Mouse (Mus musculus): ENCODE data around the gene Olfr1271. TPM values are rescaled to one million over a fixed set of nuclear protein-coding genes. Genes with fewer than 3 reads are reported as not detected.
"Not testable (repeated sequence)": the region's sequence is repeated elsewhere in the genome, so short reads cannot be mapped to it uniquely, and the experiment has no call there.

Gene Olfr1271
- under 0.01 TPM in 2 replicates for total RNA-seq (2017)

DNA sequence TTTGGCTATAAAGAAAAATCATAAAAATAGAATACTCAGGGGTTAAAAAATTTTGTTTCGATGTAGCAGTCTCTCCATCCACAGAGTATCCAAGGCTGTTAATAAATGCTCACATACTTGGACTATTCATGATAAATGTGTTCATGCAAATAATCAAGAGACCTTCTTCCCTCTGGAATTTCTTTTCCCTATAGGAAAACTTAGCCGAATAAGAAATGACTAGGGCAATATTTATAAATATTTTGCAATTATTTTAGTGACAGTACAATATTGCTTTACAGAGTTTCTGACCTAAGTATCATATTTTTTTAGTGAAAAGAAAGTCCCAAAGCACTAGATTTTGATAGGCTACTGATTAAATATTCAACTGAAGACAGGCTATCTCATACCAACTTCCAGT is at the start of gene Olfr1271:
TSS of gene Olfr1271 (minus strand) at position 101 of the 400 bp plus-strand sequence.
- ATAC-seq (ENCODE audit: extremely low read depth, insufficient number of reproducible peaks, low FRiP score, poor library complexity, severe bottlenecking): no peak

DNA sequence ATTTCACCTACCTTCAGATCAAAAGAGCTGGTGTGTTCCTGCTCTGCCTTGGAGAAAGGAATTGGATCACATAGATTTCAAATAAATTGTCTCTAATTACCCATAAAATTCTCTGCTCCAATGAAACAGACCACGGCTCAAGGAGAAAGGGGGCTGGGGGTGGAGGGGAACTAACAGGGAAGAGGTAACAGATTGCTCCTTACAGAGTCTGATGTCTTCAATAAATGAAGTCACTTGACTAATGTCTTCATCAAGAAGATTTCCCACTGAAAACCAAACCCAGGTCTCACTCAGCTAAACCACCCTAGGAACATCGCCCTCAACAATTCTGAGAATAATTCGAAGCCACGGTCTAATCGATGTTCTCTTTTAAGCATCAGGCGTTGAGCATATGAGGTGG is 21.9 kb upstream of the Olfr1271 start, which contains the start of gene Olfr1272:
TSS of gene Olfr1272 (minus strand) at position 101 of the 400 bp plus-strand sequence.
- ATAC-seq (ENCODE audit: extremely low read depth, insufficient number of reproducible peaks, low FRiP score, poor library complexity, severe bottlenecking): no peak

DNA sequence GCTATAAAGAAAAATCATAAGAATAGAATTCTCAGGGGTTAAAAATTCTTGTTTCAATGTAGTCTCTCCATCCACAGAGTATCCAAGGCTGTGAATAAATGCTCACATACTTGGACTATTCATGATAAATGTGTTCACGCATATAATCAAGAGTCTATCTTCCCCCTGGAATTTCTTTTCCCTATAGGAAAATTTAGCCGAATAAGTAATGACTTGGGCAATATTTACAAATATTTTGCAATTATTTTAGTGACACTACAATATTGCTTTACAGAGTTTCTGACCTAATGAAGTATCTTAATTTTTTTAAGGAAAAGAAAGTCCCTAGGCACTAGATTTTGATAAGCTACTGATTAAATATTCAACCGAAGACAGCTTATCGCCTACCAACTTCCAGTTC is 13.3 kb downstream of the Olfr1271 start, which contains the start of gene Olfr142:
TSS of gene Olfr142 (minus strand) at position 101 of the 400 bp plus-strand sequence.
- ATAC-seq (ENCODE audit: extremely low read depth, insufficient number of reproducible peaks, low FRiP score, poor library complexity, severe bottlenecking): no peak

DNA sequence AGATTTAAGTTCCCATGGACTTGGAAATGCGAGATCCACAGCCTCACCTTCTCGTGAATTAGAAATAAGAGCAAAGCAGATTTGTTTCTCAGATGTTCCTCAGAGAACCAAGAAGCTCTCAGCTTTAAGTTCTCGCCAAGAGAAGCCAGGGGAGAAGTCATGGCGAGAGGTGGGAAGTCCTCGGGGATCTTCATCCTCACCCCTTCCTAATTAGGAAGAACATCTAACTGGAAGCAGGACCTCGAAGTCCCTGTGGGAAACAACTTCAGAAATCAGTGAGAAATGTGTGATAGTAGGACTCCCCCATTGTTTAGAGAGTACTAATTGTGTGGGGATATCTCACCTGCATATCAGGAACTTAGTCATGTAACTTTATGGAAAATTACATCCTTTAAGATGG is 46.4 kb downstream of the Olfr1271 start, which contains the start of gene Olfr1506:
TSS of gene Olfr1506 (minus strand) at position 101 of the 400 bp plus-strand sequence.
- ATAC-seq (ENCODE audit: extremely low read depth, insufficient number of reproducible peaks, low FRiP score, poor library complexity, severe bottlenecking): not testable (repeated sequence)

Other genes with a start within 250 kb of the Olfr1271 start
- not detected in 2 replicates for gene Olfr1264, start 245.5 kb downstream of the Olfr1271 start, total RNA-seq (2017)
- gene Olfr1265, start 235.7 kb downstream of the Olfr1271 start, total RNA-seq (2017): not detected in 2 replicates
- gene Olfr140, start 207.4 kb downstream of the Olfr1271 start, total RNA-seq (2017): not detected in 2 replicates
- gene Olfr1269, start 149.6 kb downstream of the Olfr1271 start, total RNA-seq (2017): not detected in 2 replicates
- not detected in 2 replicates for gene Olfr32, start 128.7 kb downstream of the Olfr1271 start, total RNA-seq (2017)
- not detected in 2 replicates for gene Olfr1270, start 117.9 kb downstream of the Olfr1271 start, total RNA-seq (2017)
- not detected in 2 replicates for gene Olfr1506, start 46.5 kb downstream of the Olfr1271 start, total RNA-seq (2017)
- not detected in 2 replicates for gene Olfr142, start 13.4 kb downstream of the Olfr1271 start, total RNA-seq (2017)
- not detected in 2 replicates for gene Olfr1272, start 21.8 kb upstream of the Olfr1271 start, total RNA-seq (2017)
- gene Gm13769, start 51.2 kb upstream of the Olfr1271 start, total RNA-seq (2017): 0.35 TPM in 1 of 2 replicates, not detected in the other
- gene Olfr1274-ps, start 127.7 kb upstream of the Olfr1271 start, total RNA-seq (2017): not detected in 2 replicates